Mouse (Mus musculus): ENCODE data around the gene Slc25a44.

GRCm38 (mm10) chr3:88465127-88465526 lies 40.2 kb upstream of the Slc25a44 start:
- TF ChIP-seq MAFK (IDR thresholded peaks at IDR 0.05; ENCODE audit: insufficient read depth, low read depth, low read length), result no peak
- no peak for TF ChIP-seq ZC3H11A (IDR thresholded peaks at IDR 0.05; ENCODE audit: borderline replicate concordance, low read depth, low read length)

Data from ES-E14 (cell line).